Mouse (Mus musculus) C2C12 (cell line): ENCODE measurements around the gene Zbtb32.

ENCODE experiments used
- CTCF ChIP-seq: IDR thresholded peaks from one replicate; pipeline ENCODE4 v1.5.1; 2011; ENCODE audit not compliant: control insufficient read depth, insufficient read depth, insufficient read length
- MAX ChIP-seq: IDR thresholded peaks from one replicate; pipeline ENCODE4 v1.6.1; 2011; ENCODE audit warnings: mild to moderate bottlenecking, control low read depth

GRCm38 (mm10) chr7:30567555-30567954 is 31.2 kb downstream of the Zbtb32 start:
- no peak for TF ChIP-seq MAX
- TF ChIP-seq CTCF, result no peak
